Mouse (Mus musculus) A20 (cell line): ENCODE measurements around the gene Npl.
"Not testable (repeated sequence)": the region's sequence is repeated elsewhere in the genome, so short reads cannot be mapped to it uniquely, and the experiment has no call there.

Source experiments
- DNase-seq: peaks from one replicate; pipeline ENCODE4 v3.0.0-alpha.2; 2011; ENCODE audit warnings: low read depth, low spot score

Npl gene

DNA sequence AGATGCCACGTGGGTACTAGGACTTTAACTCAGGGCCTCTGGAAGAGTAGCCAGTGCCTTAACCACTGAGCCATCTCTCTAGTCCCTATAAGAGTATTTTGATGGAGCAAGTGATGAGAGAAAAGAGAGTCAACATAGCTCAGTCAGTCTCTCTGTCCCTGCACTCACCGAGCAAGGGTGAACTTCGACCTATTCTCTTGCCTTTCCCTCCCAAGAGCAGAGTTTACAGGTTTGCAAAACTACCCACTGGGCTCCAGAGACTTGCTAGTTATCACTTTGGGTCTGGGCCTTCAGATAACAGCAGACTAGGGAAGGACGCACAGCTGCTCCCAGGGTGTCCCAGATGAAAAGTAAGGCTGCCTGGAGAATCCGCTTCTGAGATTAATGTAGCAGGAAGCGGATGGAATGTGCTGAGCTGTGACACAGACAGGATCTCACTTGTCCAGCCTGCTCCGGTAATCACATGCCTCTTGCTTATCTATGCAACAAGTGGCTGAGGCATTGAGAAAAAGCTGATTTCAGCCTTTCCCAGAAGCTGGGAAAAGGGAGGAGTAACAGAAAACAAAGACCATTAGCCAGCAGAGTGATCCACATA lies 7.0 kb downstream of the Npl start:
- no peak for DNase-seq

DNA sequence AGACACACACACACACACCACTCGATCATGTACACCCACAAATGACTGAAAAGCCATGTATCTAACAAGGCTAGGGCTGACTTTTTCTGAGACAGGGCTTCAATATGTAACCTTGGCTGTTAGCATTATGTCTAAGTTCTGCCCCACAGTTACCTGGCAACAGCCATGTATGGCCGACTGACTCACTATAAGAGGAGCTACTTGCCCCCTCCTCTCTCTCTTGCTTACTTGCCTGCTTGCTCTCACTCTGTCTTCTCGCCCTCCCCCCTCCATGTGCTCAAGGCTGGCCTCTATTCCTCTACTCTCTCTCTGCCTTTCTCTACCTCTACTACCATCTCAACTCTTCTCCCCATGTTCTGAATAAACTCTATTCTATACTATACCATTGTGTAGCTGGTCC lies 9.1 kb downstream of the Npl start:
- DNase-seq: no peak

DNA sequence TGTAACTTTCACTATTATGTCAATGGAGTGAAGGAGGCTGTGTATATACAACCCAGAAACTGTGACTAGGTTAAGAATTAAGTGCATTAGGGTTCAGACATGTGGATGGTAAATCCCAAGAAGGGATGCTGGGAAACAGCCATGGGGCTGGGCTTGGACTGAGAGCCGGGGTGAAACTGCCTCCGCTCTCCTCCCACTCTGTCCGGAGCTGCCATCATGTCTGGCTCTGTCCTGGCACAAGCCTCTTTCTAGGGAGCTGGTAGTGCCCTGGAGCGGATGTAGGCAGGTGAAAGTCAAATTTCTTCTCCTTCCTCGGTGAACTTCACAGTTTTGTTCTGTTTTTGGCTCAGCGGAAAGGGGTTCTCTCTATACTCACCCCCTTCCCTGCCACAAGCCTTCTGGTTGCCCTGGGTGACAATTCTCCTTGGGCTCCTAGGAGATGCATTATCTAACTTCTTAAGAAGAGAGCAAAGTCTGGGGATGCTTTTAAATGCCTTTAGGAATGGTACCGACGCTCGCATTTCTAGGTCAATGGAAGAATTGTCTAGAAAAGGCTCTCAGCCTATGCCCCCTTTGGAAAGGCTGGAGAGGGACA lies 10.0 kb downstream of the Npl start:
- no peak for DNase-seq

DNA sequence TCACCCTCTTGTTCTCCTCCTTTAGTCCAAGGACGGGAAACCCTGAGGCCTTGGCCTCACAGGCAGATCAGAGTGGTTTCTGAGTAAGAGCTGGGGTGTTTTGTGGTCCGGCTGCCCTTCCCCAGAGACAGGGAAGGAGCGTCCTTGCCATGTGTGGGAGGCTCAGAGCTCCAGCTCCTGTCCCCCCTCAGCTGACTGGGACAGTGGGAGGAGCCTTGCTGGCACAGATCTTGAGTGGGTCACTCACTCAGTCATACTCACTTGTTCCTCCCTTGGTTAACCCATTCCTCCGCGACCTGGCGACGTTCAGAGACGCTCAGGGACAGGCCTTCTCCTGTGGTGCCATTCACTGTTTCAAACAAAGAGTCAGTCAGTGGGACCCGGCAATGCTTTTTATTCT lies 14.2 kb downstream of the Npl start:
- DNase-seq: no peak

- DNase-seq: not testable (repeated sequence)
Observed at GRCm38 (mm10) chr1:153532896-153533295, 16.9 kb downstream of the Npl start.

- DNase-seq: no peak
Observed at GRCm38 (mm10) chr1:153532234-153532841, 17.5 kb downstream of the Npl start.

DNA sequence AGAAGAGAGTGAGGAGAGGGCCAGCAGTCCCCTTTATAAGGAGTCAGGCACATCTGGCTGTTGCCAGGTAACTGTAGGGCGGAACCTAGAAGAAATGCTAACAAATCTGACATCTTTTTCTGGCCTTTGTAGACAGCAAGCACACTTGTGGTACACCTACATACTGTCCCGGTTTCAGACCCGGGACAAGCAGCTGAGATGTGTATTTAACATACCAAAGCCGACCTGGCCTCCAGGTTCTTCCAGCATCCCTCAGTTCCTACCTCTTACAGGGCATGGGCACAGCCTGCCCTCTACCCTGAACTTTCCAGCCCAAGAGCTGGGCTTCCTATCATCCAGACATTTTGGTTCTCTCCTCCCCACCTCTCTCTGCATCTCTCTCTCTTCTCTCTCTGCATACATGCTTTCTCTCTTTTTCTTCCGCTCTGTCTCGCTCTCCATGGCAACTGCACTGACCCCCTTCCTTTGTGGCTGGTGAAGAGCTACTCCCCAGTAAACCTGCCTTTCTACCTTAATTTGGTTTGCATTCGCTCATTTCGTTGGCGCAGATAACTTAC lies 18.1 kb downstream of the Npl start:
- DNase-seq: no peak

GRCm38 (mm10) chr1:153522116-153522515 lies 27.7 kb downstream of the Npl start:
- DNase-seq: no peak

DNA sequence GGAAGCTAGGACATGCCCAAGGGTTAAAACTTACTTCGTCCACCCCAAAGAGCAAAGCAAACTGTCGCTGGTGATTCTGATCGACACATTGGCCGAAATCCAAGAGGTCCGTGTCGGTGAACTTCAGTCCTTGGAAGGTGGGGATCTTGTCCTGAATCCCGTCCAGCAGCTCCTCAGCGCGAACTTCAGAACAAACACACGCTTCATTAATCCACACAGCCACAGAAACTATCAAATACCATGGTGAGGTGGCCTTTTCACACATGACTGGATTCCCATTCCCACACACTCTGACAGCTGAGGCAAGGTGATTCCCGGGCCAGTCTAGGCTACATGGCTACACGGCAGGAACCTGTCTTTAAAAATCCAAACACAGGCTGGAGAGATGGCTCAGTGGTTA lies 34.5 kb downstream of the Npl start:
- no peak for DNase-seq

DNA sequence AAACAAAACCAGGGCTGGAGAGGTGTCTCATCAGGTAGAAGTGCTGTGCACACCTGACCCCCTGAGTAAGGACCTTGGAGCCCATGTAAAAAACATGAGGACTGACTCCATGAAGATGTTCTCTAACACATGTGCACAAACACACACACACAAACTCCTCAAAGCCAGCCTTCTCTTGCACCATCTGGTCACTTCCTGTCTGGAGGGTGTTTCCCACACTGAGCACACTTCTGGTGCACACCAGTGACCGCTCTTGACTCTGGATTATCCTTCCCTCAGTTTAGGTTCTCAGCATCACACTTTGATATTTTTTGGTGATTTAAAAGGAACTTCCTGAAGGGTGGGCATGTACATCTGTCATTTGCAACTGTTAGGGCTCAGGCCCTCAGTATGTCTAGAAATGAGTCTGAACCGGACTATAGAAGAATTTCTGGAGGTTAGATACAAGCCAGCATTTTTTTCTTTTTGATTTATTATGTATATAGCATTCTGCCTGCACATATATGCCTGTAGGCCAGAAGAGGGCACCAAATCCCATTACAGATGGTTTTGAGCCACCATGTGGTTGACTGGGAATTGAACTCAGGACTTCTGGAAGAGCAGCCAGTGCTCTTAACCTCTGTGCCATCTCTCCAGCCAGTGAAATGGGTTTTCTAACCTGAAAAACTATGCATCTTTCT lies 39.4 kb downstream of the Npl start:
- DNase-seq: peak; percentile 40

GRCm38 (mm10) chr1:153509569-153509968 lies 40.3 kb downstream of the Npl start:
- not testable (repeated sequence) for DNase-seq

- no peak for DNase-seq
Observed at GRCm38 (mm10) chr1:153509012-153509411, 40.8 kb downstream of the Npl start.

GRCm38 (mm10) chr1:153506266-153506665 lies 43.6 kb downstream of the Npl start:
- no peak for DNase-seq

GRCm38 (mm10) chr1:153501644-153502321 lies 48.1 kb downstream of the Npl start:
- DNase-seq: peak; percentile 33

DNA sequence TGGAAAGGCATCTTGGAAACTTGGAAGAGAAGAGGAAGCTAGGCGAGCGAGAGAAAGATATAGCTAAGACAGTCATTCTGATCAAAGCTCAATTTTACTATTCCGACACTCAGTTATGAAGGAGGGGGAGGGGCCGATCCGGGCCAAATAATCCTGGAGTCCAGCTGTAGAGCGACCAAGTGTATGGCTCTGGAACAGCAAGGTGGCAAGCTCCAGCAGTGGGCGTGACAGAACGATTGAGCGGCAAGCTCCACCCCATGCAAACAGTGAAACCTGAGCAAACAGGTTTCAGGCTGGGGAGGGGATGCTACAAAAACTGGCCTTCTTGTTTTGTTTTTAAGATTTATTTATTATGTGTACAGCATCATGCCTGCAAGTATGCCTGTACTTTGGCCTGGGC lies 49.8 kb downstream of the Npl start:
- DNase-seq: no peak

- DNase-seq: no peak
Observed at GRCm38 (mm10) chr1:153496030-153496429, 53.8 kb downstream of the Npl start.

DNA sequence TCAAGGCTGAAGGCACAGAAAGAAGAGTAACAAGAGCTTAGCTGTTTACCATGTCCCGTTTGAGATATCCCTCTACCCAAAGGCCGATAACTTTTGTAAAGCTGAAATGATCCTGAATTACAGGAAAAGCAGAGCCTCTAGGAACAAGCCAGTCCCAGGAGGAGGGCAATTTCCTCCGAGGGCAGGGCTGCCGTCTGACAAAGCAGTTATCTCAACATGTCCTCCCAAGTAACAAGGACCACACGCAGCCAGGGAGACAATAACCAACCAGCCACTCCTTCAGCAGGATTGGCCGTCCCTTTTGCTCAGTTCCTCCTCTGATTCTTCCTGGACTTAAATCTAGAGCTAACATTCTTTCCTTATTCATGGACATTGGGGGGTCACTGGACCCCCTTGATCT lies 55.9 kb downstream of the Npl start:
- no peak for DNase-seq

GRCm38 (mm10) chr1:153493338-153493737 lies 56.5 kb downstream of the Npl start:
- no peak for DNase-seq

DNA sequence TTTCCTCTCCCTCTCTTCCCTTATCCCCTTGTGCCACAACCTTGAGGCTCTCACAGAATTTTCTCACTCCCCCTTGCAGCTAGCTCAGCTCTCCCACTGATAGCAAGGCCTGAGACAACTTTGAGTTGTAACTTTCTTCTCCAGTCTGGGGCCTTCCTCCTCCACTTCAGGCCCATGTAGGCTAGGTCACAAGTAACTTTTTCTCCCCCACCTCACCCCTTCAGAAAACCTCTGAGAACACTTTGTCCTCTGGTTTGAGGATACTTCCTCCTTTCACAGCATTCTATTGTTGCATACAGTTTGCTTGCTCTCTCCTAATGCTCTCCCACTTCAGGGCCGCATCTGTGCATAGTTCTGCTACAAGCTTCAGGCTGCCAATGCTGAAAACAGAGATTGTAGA lies 58.0 kb downstream of the Npl start:
- peak; percentile 64 for DNase-seq

DNA sequence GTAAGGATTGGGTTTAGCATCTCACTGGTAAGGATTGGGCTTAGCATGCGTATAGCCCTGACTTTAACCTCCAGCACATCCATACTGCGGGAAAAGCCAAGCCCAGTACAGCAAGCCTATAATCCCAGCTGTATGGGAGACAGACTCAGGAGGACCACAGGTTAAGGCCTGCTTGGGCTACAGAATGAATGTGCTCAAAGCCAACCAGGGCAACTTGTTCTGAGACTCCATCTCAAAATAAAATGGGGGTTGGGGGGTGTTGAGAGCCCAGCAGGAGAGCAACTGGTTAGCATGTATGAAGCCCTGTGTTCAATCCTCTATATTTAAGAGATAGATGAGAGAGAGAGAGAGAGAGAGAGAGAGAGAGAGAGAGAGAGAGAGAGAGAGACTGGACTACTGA lies 58.5 kb downstream of the Npl start:
- no peak for DNase-seq

DNA sequence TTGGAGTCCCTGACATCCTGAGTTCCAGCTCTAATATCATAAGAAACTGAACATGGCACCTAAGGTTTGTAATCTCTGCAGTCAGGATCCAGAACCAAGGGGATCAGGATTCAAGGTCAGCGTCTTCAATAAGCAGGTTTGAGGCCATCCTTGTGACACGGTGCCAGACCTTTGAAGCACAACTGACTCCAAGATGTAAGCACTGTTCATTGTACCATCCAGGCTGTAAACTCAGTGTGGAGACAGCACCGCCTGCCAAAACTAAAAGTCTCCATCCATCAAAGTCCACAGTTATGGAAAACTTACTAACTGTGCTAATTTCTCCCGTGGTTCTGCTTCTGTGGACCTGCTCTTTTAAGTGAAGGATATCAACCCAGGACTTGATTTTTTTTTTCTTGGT lies 59.9 kb downstream of the Npl start:
- peak; percentile 36 for DNase-seq

GRCm38 (mm10) chr1:153489540-153489939 lies 60.3 kb downstream of the Npl start:
- DNase-seq: no peak
